Mouse (Mus musculus) layer of hippocampus, postnatal 36 days (tissue): ENCODE results near the gene Lrrc29. TPM values are rescaled to one million over a fixed set of nuclear protein-coding genes. Genes with fewer than 3 reads are reported as not detected.

Source experiments
- DNase-seq, 2 experiments: peaks; one replicate each; pipeline ENCODE4 v3.0.0; 2022
- total RNA-seq, 2 experiments: library from RNA; stranded (reverse); gene quantifications; 2 replicates each; pipeline ENCODE4 v1.2.3; 2021

The Lrrc29 gene
- total RNA-seq, 2 experiments from 2014 or later: 5.9 to 7.8 TPM

DNA sequence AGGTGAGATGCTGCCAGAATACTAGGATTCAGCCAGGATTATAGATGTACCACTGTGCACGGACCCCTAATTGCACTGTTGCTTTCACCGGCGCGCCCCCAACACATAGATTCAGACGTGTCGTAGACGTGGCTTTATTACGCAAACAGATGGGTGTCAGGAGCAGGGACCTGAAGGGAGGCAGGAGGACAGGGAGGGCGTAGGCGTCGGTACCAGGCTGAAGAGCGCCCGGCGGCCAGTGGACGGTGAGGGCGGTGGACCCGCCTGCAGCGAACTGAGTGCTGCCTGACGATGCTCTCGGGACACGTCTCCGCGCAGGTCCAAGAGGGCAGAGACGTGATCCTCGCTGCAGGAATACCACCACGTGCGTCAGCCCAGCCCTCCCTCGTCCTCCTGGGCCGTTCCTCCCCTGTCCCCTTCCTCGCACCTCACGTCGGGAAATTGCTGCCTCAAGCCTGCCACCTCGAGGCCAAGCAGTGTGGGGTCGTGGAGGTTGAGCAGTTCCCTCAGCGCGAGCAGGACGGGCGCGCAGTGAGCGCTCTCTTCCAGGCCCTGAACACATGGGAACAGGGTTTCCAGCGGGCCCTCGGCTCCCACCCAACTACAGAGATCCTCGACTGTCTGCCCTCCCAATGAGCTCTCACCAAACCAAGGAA is 36.1 kb downstream of the Lrrc29 start, which contains the start of gene 4931428F04Rik:
4931428F04Rik (minus strand) TSS at position 60 of the 656 bp plus-strand sequence.
- DNase-seq: peak in 1 of 2 experiments; percentile 46

DNA sequence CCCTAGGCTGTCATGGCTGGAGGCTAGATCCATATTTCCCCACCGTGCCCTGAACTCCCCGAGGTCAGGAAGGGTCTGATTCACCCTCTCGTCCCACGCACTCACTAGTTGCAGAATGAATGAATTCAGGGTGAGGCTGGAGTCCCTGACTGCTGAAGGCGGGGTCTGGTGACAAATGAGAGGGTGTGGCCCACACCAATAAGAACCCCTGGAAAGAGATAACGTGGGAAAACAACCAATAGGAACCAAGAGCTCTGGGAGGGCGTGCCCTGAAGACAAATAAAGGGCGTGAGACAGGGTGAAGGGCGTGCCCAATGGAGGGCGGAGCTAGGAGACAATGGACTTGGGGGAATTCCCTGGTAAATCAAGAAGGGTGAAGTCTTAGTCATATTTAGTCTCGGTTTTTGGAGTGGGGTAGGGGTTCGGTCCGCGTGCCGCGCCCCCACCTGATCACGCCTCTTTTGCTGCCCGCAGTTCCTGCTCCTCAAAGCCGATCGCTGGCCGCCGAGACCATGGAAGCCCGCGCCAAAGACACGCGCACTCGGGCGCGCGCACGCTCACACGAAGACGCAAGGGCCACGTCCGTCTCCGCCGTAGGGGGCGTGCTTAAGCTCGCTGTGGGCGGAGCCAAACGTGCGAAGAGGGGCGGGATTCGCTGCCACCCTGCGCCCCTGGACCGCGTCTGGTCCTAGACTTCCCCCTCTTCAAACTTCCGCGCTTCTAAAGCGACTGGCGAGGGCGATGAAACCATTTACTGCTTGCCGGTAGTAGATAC is 36.9 kb downstream of the Lrrc29 start:
- peak; percentile 93 to 94 for DNase-seq

DNA sequence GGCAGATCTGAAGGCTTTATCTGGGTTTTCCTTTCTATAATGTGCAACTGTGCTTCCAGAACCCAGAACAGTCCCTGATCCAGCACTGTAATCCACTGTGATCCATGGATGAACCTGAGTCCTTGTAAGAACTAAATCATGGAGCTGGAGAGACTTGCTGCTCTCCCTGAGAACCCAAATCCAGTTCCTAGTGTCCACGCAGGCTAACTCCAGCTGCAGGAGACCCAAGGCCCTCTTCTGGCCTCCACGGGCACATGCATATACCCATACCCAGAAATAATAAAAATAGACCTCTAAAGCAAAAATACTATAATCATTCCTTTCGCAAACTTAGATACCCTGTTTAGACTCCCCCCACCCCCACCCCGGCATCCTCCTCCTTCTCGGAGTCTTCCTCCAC is 37.8 kb downstream of the Lrrc29 start:
- DNase-seq: no peak

DNA sequence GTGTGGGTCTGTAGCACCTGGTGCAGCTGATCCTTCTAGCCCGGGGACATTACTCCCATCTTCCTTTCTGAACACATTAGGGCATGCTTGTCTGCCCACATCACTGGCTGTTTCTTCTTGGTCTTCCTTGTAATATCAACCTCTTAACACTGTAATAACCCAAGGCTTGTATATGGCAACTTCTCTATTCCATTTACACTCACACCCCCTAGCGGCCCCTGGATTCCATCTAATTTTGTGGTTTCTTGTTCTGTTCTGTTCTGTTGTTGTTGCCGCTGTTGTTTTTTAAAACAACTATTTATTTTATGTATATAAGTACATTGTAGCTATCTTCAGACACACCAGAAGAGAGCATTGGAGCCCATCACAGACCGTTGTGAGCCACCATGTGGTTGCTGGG is 39.2 kb downstream of the Lrrc29 start:
- no peak for DNase-seq

DNA sequence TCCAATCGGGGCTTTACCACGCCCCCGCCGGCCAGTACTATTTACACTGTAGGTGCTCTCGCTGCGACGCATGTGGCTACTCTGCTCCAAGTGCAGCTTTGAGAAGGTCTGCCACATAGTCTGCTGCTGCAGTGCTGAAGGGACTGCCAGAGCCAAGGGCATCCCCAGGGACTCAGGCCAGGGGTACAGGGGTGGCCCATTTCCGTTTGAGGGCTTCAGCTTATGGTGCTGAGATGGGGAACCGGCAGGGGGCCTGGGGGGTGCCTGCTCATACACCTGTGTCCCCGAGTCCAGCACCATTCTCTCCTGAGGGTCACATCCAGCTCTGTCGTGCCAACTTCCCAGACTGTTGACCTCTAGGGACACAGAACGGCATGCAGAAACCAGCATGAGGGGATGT is 40.6 kb downstream of the Lrrc29 start:
- no peak for DNase-seq

DNA sequence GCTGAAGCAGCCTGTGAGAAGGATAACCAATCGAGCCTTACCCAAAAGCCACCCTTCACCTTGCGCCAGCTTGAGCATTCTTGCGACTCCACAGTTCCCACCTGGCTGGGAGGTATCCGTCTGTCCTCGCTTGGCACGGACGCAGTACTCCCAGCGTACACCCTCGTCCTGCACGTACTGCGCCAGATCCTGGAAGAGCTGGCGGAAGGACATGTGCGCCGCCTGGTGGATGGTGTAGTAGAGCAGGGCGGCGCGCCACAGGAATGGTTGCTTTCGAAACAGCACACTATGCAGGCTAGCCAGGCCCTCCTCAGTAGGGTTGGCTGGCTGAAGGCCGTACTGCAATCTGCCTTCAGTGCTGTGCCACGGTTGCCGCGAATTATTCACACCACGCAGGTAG is 43.0 kb downstream of the Lrrc29 start:
- DNase-seq: no peak

DNA sequence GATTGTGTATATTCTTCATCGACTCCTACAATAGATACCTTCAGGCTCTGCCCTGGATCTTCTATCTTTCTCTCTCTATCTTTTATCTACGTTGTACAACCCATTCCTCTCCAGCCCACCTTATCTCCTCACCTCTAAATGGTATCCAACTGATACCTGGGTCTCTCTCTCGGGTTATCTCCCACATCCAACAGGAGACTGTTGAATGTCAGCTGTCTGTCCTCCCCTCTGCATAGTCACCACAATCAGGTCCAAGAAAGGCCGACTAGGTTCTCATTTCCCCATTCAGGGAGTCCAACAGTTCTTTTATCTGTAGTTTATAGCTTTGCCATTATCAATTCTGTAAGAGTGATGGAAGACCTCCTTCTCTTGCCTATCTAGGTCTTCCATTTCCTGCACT is 43.8 kb downstream of the Lrrc29 start:
- DNase-seq: no peak

DNA sequence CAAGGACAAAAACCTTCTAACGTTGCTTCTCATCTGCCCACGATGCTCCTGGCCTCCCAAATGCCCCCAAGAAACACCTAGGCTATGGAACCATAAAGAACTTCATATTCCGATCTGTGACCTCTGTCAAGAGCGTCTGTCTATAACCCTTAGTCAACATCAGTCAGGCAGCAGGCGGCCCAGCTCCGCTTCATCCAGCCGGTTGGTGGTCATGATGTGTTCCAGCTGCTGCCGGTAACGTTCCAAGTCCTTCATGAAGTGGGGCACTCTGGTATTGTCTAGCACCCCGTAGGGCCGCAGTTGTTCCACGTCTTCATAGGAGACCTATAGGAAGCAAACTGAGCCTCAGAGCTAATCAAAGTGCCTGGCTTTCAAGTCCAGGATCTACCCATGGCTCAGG is 44.3 kb downstream of the Lrrc29 start:
- DNase-seq: no peak

DNA sequence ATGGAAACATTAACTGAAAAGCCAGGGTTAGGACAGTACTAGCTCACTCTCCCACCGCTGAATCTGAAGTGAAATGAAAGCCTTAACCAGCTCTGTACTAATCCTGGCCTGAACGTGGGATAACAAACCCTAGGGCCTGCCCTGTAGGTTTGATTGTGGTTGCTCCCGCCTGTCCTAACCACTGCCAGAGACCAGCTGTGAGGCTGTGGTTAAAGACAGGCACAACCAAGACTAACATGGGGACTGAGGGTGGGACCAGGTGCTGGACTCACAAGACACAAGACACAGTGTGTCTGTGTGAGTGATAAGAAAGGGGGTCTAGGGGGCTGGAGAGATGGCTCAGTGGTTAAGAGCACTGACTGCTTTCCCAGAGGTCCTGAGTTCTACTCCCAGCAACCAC is 45.5 kb downstream of the Lrrc29 start:
- no peak for DNase-seq

DNA sequence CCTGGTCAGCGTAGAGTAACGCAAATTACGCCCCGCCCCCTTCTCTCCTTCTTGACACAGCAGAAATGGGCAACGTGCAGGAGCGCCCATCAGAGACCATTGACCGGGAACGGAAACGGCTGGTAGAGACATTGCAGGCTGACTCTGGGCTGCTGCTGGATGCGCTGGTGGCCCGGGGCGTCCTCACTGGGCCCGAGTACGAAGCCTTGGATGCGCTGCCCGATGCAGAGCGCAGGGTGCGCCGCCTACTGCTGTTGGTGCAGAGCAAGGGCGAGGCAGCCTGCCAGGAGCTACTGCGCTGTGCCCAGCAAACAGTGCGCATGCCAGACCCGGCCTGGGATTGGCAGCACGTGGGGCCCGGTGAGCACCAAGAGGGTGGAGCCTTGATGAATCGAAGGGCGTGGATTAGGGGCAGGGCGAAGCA is 47.2 kb downstream of the Lrrc29 start:
- DNase-seq: peak; percentile 84 to 88

DNA sequence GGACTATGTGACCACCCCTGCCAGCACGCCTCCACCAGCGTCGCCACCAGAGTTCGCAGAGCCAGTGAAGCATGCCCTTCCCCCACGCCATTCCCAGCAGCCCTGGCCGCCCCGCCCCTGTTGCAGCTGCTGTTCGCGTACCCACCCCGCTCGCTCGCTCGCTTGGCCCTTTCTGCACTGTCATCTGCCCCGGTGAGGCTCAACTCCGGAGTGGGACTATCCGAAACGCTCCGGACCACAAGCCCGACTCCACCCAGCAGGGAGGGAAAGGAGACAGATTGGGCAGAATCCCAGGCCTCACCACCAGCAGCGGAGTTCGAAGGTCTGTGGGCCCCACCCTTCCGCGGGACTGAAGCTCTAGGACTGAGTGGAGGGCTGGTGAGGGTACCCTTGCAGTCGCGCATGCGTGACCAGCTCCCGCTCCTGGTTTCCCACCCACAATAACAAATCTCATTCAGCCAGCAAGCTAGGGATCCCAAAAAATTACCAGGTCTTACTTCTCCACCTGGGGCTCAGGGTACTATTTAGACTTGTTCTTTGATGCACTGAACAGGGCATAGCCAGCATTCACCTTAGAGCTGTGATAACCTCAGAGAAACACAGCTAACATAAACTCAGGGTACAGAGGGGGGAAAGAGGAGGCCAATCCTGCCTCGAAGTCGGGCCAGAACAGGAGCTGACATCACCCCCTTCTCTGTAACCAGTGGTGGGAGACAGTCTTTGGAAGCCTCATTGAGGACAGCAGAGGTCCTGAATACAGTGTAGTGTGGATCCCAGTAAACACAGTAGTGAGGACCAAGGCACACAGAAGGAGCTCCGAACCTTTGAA is 49.6 kb downstream of the Lrrc29 start:
- no peak for DNase-seq

DNA sequence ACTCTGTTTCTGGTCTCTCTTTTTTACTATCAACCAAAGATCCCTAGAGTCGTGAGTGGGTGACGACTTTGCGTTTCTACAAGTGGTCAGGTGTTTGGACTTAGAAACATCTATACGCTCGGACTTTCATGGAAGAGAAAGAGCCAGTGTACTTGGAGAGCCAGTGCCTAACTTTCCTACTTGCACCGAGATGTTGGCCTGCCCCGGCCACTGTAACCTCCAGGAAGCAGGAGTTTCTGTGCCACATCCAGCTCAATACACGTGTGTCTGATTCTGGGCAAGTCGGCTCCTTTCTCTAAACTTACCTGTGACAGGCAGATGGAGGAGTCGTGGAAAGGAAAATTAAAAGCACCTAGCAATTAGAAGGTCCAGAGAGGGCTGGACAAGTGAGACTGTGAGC is 50.2 kb downstream of the Lrrc29 start, which contains the start of gene Nol3:
Nol3 (plus strand) TSS at position 301 of the 400 bp plus-strand sequence.
- no peak for DNase-seq

DNA sequence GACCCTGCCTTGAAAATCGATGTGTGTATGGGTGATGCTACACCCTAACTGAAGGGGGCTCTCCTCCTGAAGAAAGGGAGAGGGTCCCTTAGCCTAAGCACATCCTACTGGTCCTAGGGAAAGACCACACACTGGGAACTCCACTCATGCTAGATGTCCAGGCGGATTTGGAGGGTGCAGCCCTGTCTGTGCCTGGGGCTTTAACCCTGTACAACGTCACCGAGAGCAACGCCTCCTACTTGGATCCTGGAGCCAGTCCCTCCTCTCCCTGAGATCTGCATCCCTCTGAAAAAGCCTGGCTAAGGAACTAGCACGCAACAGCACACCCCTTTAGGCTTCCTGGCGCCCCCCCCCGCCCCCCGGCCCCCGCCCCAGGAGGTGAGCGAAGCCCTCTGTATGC is 50.7 kb downstream of the Lrrc29 start:
- DNase-seq: no peak

DNA sequence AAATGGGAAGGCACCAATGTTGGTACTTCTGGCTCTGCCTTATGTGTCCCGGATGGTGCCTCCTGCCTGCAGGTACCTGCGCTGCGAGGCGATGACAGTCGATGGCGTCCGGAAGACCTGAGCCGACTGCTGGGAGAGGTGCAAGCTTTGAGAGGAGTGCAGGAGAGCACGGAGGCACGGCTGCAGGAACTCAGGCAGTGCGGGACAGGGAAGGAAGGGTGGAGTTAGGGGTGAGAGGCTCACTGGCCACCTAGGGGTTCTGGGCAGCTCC is 55.2 kb downstream of the Lrrc29 start:
- no peak for DNase-seq

DNA sequence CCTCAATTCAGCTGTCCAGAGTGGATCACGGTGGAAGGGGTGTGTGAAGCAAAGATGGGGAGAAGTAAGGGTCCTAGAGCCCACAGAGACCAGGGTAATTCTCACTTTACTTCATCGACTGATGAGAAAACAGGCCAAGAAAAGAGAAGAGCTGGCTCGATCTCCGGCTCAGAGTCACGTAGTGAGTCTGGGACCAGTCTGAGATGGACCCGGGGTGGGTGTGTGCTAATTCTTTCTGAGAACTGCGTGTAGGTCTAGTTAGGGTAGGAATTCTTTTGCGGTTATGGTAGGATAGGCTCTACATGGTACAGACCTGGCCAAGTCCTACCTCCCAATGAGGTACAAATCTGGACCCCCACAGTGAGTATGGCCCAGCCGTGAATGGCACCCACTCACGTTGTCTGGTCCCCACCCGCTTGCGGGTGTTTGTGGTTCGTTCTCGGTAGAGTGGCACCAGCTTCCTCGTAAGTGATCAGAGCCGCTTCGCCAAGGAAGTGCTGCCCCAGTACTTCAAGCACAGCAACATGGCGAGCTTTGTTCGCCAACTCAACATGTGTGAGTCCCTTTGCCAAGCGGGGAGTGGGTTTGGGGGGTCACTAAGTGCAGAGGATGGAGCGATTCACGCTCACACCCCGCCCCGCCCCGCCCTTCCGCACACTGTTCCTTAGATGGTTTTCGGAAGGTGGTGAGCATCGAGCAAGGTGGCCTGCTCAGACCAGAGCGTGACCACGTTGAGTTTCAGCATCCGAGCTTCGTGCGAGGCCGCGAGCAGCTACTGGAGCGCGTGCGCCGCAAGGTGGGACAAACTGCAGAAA is 55.8 kb downstream of the Lrrc29 start:
- DNase-seq: no peak

DNA sequence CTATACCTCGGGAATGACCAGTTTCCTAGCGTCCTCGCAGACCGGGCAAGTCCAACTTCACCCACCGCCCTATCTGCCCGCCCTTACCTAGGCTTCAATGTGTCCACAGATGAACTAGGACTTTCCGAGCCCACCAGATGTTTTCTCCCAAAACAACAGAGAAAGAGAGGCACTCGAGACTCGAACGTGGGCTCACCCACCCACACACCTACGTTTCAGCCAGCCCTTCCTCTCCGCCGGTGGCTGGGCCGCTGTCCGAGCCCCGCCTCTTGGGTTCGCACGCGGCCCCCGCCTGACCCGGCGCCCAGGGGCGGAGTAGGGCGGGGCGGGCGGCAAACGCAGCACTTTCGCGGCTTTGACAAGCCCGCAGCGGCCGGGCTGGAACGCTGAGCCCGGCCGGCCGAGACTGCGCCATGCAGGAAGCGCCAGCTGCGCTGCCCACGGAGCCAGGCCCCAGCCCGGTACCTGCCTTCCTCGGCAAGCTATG is 56.6 kb downstream of the Lrrc29 start, which contains the start of gene Hsf4:
Hsf4 (plus strand) TSS at position 341 of the 487 bp plus-strand sequence.
- DNase-seq: no peak

DNA sequence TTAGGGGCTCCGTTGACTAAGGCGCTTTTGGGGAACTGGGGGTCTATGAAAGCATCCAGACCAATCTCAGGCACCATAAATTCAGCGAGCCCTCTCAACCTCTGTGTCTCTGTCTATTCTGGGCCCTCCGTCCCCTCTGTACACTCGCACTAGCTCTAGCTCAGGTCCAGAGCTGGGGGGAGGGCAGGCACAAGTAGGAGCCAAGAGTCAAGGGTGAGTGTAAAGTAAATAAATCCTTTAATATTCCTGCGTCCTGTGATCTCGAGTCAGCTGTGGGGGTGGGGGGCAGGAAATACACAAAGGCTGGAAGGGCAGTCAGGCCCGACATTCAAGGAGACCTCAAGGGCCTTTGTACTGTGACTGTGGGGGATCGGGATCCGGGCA is 57.0 kb downstream of the Lrrc29 start:
- no peak for DNase-seq

DNA sequence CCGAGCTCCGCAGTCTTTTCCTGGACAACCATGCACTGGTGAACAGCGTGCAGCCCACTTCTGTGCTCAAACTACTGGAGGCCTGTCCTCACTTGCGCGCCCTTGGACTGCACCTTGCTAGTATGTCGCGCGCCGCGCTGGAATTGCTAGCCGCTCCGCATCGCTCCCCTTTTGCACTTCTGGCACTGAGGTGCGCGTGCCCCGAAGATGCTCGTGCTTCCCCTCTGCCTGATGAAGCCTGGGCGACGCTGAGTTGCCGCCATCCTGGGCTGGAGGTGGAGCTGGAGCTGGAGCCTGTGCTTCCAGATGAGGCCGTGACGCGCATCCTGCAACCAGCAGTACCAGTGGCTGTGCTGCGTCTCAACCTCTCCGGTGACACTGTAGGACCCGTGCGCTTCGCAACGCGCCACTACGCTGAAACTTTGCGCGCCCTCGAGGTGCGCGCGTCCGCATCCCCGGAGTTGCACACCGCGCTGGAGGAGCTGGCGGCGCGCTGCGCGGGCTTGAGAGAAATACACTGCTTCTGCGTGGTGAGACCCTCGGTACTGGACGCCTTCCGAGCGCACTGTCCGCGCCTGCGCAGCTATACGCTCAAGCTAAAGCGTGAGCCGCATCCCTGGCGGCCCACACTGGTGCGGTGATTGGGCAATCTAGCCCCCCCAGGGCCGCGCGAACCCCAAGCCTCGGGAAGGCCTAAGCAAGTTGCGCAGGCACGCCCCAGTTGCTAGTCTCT is 57.6 kb downstream of the Lrrc29 start:
- peak; percentile 70 to 79 for DNase-seq

DNA sequence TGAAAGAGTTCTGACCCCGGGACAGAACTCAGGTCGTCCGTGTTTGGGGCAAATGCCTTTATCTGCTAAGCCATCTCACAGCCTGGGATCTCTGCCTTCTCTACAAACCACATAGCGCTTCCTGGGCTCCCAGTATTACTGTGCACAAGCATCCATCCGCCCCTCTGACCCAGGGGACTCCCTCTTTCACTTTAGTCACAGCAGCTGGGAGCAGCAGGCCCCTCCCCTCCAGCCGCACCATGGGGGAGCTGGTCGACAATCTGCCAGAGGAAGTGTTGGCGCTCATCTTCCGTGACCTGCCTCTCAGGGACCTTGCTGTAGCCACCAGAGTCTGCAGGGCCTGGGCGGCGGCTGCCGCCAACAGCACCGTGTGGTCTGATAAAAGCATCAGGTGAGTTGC is 59.3 kb downstream of the Lrrc29 start:
- no peak for DNase-seq

DNA sequence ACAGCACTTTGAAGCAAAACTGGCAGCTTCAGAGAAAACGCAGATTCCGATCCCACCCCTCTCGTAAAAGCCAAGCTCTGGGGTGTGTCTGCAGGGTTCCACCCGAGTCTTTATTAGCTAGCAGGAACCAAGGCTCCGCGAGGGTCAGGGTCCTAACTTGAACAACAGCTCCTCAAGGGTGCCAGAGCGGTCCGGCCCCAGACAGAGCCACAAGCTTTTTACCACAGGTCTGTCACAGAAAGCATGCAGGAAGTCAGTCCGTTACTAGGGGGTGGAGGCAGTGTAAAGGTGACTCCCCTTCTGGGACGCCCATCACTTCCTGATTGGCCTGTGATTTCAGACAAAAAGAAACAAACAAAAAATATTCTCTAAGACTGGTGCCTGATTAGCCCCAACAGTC is 61.0 kb downstream of the Lrrc29 start:
- DNase-seq: no peak
